Mouse (Mus musculus) frontal cortex, postnatal 10 days (tissue): ENCODE measurements around the gene Pdzd2.

Experiments used
- DNase-seq, 2 experiments: peaks; one replicate each; pipeline ENCODE4 v3.0.0; 2022; ENCODE audit warnings: low spot score in 2 of 2, mixed read lengths in 1 of 2

Pdzd2 gene

GRCm38 (mm10) chr15:12667760-12668520 lies 71.8 kb downstream of the Pdzd2 start:
- DNase-seq = no peak

GRCm38 (mm10) chr15:12665946-12666345 lies 73.8 kb downstream of the Pdzd2 start:
- DNase-seq = no peak

- no peak for DNase-seq
These were observed 76.4 kb downstream of the Pdzd2 start for GRCm38 (mm10) chr15:12663351-12663750.

GRCm38 (mm10) chr15:12660320-12660719 lies 79.4 kb downstream of the Pdzd2 start:
- no peak for DNase-seq

- no peak for DNase-seq
These were observed 83.6 kb downstream of the Pdzd2 start for GRCm38 (mm10) chr15:12655959-12656662.

GRCm38 (mm10) chr15:12655316-12655715 lies 84.4 kb downstream of the Pdzd2 start:
- DNase-seq = no peak

- DNase-seq = no peak
These were observed 87.2 kb downstream of the Pdzd2 start for GRCm38 (mm10) chr15:12652336-12653031.

GRCm38 (mm10) chr15:12650236-12650635 lies 89.5 kb downstream of the Pdzd2 start:
- no peak for DNase-seq

GRCm38 (mm10) chr15:12649674-12650073 lies 90.0 kb downstream of the Pdzd2 start:
- DNase-seq = no peak

GRCm38 (mm10) chr15:12649131-12649530 lies 90.6 kb downstream of the Pdzd2 start:
- no peak for DNase-seq

- DNase-seq = peak in 1 of 2 experiments; percentile 31
These were observed 99.0 kb downstream of the Pdzd2 start for GRCm38 (mm10) chr15:12640755-12641154.

GRCm38 (mm10) chr15:12639776-12640175 lies 99.9 kb downstream of the Pdzd2 start:
- no peak for DNase-seq

- DNase-seq = no peak
These were observed 100.5 kb downstream of the Pdzd2 start for GRCm38 (mm10) chr15:12639181-12639580.

- no peak for DNase-seq
These were observed 101.2 kb downstream of the Pdzd2 start for GRCm38 (mm10) chr15:12638370-12639030.

- no peak for DNase-seq
These were observed 102.2 kb downstream of the Pdzd2 start for GRCm38 (mm10) chr15:12637511-12637910.

GRCm38 (mm10) chr15:12636386-12636785 lies 103.3 kb downstream of the Pdzd2 start:
- no peak for DNase-seq

- no peak for DNase-seq
These were observed 104.8 kb downstream of the Pdzd2 start for GRCm38 (mm10) chr15:12634921-12635320.

GRCm38 (mm10) chr15:12629164-12629563 lies 110.6 kb downstream of the Pdzd2 start:
- no peak for DNase-seq

- no peak for DNase-seq
These were observed 111.3 kb downstream of the Pdzd2 start for GRCm38 (mm10) chr15:12628451-12628850.

GRCm38 (mm10) chr15:12626930-12627329 lies 112.8 kb downstream of the Pdzd2 start:
- DNase-seq = no peak

- no peak for DNase-seq
These were observed 113.6 kb downstream of the Pdzd2 start for GRCm38 (mm10) chr15:12626166-12626565.

GRCm38 (mm10) chr15:12625524-12625923 lies 114.2 kb downstream of the Pdzd2 start:
- DNase-seq = no peak
